Mouse (Mus musculus) heart, embryonic 16.5 days (tissue): ENCODE measurements at regions not wholly inside any gene's neighbourhood (a gene's known extent, or its start where the extent isn't known, plus 50 kb on each side); places are given as distances from the start of the nearest gene placed in this dataset.

Source experiments
- ATAC-seq: fragments of 200-750 bp; cut with Nextera tagmentation; replicated peaks from 2 replicates; pipeline ENCODE4 v1.8.0; 2017; ENCODE audit warnings: moderate number of reproducible peaks; ENCODE audit not compliant: insufficient read depth, low FRiP score; ENCODE audit errors: extremely low read depth
- H3K27ac ChIP-seq: fragments of 300-500 bp; sonication (generic); 2 replicates; pipeline ENCODE4 v1.5.1; 2014; ENCODE audit warnings: mild to moderate bottlenecking, low read length, control low read depth, moderate library complexity
- H3K27me3 ChIP-seq: fragments of 300-500 bp; sonication (generic); 2 replicates; pipeline ENCODE4 v1.6.1; 2014; ENCODE audit warnings: low read length, mixed read lengths; ENCODE audit not compliant: control insufficient read depth, insufficient read depth
- H3K36me3 ChIP-seq: fragments of 300-500 bp; sonication (generic); 2 replicates; pipeline ENCODE4 v1.6.1; 2014; ENCODE audit not compliant: control insufficient read depth, insufficient read depth
- H3K4me1 ChIP-seq: fragments of 300-500 bp; sonication (generic); 2 replicates; pipeline ENCODE4 v1.6.1; 2014; ENCODE audit warnings: low read length, mixed read lengths; ENCODE audit not compliant: control insufficient read depth, insufficient read depth
- H3K4me2 ChIP-seq: fragments of 300-500 bp; sonication (generic); 2 replicates; pipeline ENCODE4 v1.6.1; 2014; ENCODE audit warnings: low read depth, mild to moderate bottlenecking, control low read depth, low read length
- H3K4me3 ChIP-seq: fragments of 300-500 bp; sonication (generic); 2 replicates; pipeline ENCODE4 v1.5.1; 2014; ENCODE audit warnings: mild to moderate bottlenecking, control low read depth, low read length
- H3K9ac ChIP-seq: fragments of 300-500 bp; sonication (generic); 2 replicates; pipeline ENCODE4 v1.6.1; 2014; ENCODE audit warnings: low read length, control low read depth
- H3K9me3 ChIP-seq: fragments of 300-500 bp; sonication (generic); replicated peaks from 2 replicates; pipeline ENCODE4 v1.6.1; 2016; ENCODE audit warnings: low read length; ENCODE audit not compliant: control insufficient read depth
- WGBS: fragments of 180-500 bp; shearing (Covaris S2); extraction: QIAGEN DNeasy Blood & Tissue Kit; methylation state at CpG from one replicate; pipeline ENCODE4 v1.1.7; 2014; 5-methylcytosine and 5-hydroxymethylcytosine counted together

DNA sequence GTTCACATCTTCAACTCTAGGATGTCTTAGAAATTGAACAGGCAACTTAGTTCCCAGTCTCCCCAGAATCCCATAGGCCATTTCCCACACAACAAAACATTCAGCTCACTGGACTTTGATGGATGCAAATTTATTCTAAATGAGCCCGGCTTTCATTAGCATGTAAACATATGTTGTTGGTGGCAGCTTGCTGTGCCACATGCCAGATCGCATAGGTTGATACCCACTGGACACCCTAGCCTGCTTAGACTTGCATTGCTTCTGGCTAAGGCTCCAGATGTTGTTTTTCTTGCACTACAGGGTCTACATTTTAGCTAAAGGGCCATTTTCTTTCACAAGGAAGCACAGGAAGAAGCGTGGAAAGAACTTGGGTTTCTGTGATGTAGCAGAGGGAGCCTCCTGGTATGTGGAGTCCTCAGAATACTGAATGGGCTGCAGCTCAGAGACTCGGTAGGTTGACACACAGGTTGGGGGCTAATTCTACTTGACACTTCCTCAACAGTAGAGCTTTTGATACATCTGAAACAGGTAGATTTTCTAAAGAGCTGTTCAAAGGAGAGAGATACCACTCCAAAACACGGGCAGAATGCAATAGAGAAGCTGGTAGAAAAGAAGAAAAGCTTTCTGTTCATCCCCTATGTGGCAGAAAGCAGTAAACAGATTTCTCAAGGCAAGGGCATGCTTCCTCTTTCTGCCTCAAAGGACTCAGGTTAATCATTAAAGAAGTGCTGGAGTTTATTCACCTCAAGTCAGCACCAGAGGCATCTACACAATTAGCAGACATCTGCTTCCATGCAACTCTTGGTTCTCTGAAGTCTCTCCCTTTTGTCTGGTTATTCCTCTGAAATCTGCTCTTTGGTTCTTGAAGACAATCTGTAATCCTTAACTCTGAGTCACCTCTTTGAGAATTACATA lies 153.9 kb upstream of the Pfkp start:
- H3K36me3 ChIP-seq = no peaks in the 10 kb centered on the region
- no peak for ATAC-seq
- no peak overlapping the region for H3K4me2 ChIP-seq
- 62% methylated on average over 5 of the region's 5 CpGs for WGBS
- no peaks in the 10 kb centered on the region for H3K4me1 ChIP-seq
- no peak overlapping the region for H3K9ac ChIP-seq
- H3K9me3 ChIP-seq = no peaks in the 10 kb centered on the region
- H3K4me3 ChIP-seq = no peak overlapping the region
- no peaks in the 10 kb centered on the region for H3K27me3 ChIP-seq
- H3K27ac ChIP-seq = no peak overlapping the region

GRCm38 (mm10) chr13:6767936-6768588 lies 119.5 kb upstream of the Pfkp start:
- Histone ChIP-seq H3K27me3 (no peaks in the 10 kb centered on the region), H3K36me3 (no peaks in the 10 kb centered on the region), H3K27ac (no peak overlapping the region), H3K4me3 (no peak overlapping the region), H3K9ac (no peak overlapping the region), H3K9me3 (no peaks in the 10 kb centered on the region), H3K4me1 (no peaks in the 10 kb centered on the region), H3K4me2 (no peak overlapping the region)
- no peak for ATAC-seq
- WGBS = 73% methylated on average over 6 of the region's 6 CpGs

DNA sequence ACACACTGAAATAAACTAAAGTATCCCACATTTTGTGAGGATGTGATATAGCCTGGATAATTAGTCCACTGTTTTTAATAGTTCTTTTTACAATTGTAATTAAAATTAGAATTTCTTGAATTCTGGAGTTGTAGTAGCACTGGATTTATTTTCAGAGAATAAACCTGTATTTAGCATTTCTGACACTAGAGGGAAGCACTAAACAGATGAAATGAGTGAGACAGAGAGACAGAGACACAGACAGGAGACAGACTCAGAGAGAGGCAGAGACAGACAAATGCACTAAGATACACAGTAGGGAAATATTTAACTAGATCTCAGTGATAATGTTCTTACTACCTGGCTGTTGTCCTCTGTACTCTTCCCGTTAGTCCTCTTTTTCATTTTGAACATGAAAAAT lies 108.6 kb upstream of the Pfkp start:
- ATAC-seq = no peak
- H3K4me1 ChIP-seq = no peaks in the 10 kb centered on the region
- no peak overlapping the region for H3K4me3 ChIP-seq
- WGBS = 82% methylated on average over 1 of the region's 1 CpGs
- H3K9me3 ChIP-seq = no peaks in the 10 kb centered on the region
- H3K27me3 ChIP-seq = no peaks in the 10 kb centered on the region
- no peak overlapping the region for H3K27ac ChIP-seq
- H3K36me3 ChIP-seq = no peaks in the 10 kb centered on the region
- no peak overlapping the region for H3K4me2 ChIP-seq
- H3K9ac ChIP-seq = no peak overlapping the region

DNA sequence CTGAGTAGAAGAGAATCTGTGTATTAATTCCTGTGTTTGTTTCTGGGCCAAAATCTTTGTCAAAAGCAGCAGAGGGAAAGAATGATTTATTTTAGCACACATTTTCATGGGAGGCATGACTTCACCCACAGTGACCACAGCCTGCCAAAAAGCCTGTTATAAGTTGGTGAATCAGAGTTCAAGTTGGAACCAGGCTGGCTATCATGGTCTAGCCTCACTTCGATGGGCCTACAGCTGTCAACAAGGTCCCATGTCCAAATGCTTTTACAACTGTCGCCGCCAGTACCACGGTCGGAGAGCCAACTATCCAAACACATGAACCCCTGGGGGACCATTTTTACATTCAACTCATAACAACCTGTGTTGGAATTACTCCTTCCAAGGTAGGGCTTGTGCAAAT lies 103.0 kb upstream of the Pfkp start:
- H3K4me3 ChIP-seq = no peak overlapping the region
- no peaks in the 10 kb centered on the region for H3K36me3 ChIP-seq
- no peaks in the 10 kb centered on the region for H3K9me3 ChIP-seq
- WGBS = 76% methylated on average over 5 of the region's 5 CpGs
- H3K27ac ChIP-seq = no peak overlapping the region
- H3K4me1 ChIP-seq = no peaks in the 10 kb centered on the region
- H3K27me3 ChIP-seq = no peaks in the 10 kb centered on the region
- no peak for ATAC-seq
- H3K9ac ChIP-seq = no peak overlapping the region
- H3K4me2 ChIP-seq = no peak overlapping the region

DNA sequence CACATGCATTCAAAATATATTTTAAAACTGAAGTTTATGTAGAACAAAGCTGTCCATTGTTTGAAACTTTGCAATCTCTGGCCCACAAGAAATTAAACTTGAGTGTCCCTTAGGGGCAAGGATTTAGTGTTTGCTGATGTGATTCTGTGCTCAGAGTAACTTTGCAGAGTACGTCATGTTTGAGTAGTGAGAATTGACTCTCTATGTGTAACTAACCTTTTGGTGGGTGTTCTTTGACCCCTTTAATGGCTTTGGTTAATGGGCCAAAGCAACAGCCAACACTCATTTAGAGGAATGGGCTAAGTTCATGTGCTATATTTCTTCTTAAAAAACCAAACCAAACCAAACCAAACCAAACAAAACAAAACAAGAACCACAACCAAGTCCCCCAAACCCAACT lies 102.6 kb upstream of the Pfkp start:
- no peak for ATAC-seq
- Histone ChIP-seq H3K4me1 (no peaks in the 10 kb centered on the region), H3K27me3 (no peaks in the 10 kb centered on the region), H3K9me3 (no peaks in the 10 kb centered on the region), H3K9ac (no peak overlapping the region), H3K4me2 (no peak overlapping the region), H3K4me3 (no peak overlapping the region), H3K36me3 (no peaks in the 10 kb centered on the region), H3K27ac (no peak overlapping the region)
- 61% methylated on average over 1 of the region's 1 CpGs for WGBS

- Histone ChIP-seq H3K4me2 (no peak overlapping the region), H3K4me3 (no peak overlapping the region), H3K27ac (no peak overlapping the region), H3K4me1 (no peaks in the 10 kb centered on the region), H3K36me3 (no peaks in the 10 kb centered on the region), H3K27me3 (no peaks in the 10 kb centered on the region), H3K9ac (no peak overlapping the region), H3K9me3 (no peaks in the 10 kb centered on the region)
- WGBS = 77% methylated on average over 4 of the region's 4 CpGs
- ATAC-seq = no peak
Measured at GRCm38 (mm10) chr13:6741916-6742315, 93.3 kb upstream of the Pfkp start.

DNA sequence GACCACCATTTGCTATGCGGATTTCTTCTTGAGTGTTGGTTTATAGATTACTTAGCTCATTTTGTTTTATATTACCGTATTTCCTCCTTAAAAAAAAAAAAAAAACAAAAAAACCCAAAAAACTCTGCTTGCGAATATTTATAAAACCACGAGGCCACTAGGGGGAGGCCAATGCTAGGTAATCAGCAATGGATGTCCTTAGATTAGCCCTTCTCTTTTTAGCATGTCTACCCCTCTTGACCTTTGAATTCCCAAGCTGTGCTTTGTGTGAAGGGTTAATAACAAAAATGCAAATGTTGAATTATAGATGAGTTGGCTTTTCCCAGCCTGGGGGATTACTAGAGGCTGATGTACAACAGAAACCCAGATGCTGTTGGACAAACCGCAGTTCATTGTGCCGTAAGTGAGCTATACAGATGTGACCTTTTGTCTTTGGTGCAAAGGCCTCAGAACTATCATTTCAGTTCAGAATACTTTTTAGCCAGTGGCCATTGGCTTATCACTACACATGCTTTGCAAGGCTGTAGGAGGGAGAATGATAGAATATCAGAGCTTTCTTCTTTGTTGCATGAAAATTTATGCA lies 88.5 kb upstream of the Pfkp start:
- Histone ChIP-seq H3K4me2 (no peak overlapping the region), H3K4me3 (no peak overlapping the region), H3K36me3 (no peaks in the 10 kb centered on the region), H3K9ac (no peak overlapping the region), H3K27me3 (no peaks in the 10 kb centered on the region), H3K9me3 (no peaks in the 10 kb centered on the region), H3K4me1 (no peaks in the 10 kb centered on the region), H3K27ac (no peak overlapping the region)
- ATAC-seq = no peak
- WGBS = 61% methylated on average over 6 of the region's 6 CpGs
